Mouse (Mus musculus): ENCODE measurements around the gene Mak.
"Not testable (repeated sequence)": the region's sequence is repeated elsewhere in the genome, so short reads cannot be mapped to it uniquely, and the experiment has no call there.

The Mak gene

GRCm38 (mm10) chr13:41000140-41000925, 79.2 kb downstream of the Mak start:
- no peak for DNase-seq (ENCODE audit: extremely low read depth, low read depth)

- not testable (repeated sequence) for DNase-seq (ENCODE audit: extremely low read depth, low read depth)
Observed at GRCm38 (mm10) chr13:40998537-40998936, 81.0 kb downstream of the Mak start.

- DNase-seq (ENCODE audit: extremely low read depth, low read depth): peak; percentile 65
Observed at GRCm38 (mm10) chr13:40994487-40995263, 84.8 kb downstream of the Mak start.

- DNase-seq (ENCODE audit: extremely low read depth, low read depth): no peak
Observed at GRCm38 (mm10) chr13:40988418-40988817, 91.1 kb downstream of the Mak start.

GRCm38 (mm10) chr13:40987608-40988303, 91.8 kb downstream of the Mak start:
- peak; percentile 37 for DNase-seq (ENCODE audit: extremely low read depth, low read depth)

GRCm38 (mm10) chr13:40986081-40986480, 93.4 kb downstream of the Mak start:
- DNase-seq (ENCODE audit: extremely low read depth, low read depth): no peak

- DNase-seq (ENCODE audit: extremely low read depth, low read depth): no peak
Observed at GRCm38 (mm10) chr13:40982759-40983158, 96.7 kb downstream of the Mak start.

- DNase-seq (ENCODE audit: extremely low read depth, low read depth): no peak
Observed at GRCm38 (mm10) chr13:40979321-40979720, 100.2 kb downstream of the Mak start.

- DNase-seq (ENCODE audit: extremely low read depth, low read depth): no peak
Observed at GRCm38 (mm10) chr13:40978652-40979051, 100.9 kb downstream of the Mak start.

GRCm38 (mm10) chr13:40977609-40978008, 101.9 kb downstream of the Mak start:
- DNase-seq (ENCODE audit: extremely low read depth, low read depth): no peak
